Mouse (Mus musculus) kidney, adult 18-20 months (tissue): ENCODE measurements around the gene Vmn1r196.
"Not testable (repeated sequence)": the region's sequence is repeated elsewhere in the genome, so short reads cannot be mapped to it uniquely, and the experiment has no call there.

Experiments used
- DNase-seq: peaks from one replicate; pipeline ENCODE4 v3.0.0; 2021

Vmn1r196 gene

GRCm38 (mm10) chr13:22289620-22290019 is at the start of gene Vmn1r196:
TSS of gene Vmn1r196 (plus strand) at chr13:22289920.
- DNase-seq, result no peak

- DNase-seq, result no peak
Observed at GRCm38 (mm10) chr13:22243915-22244314, 45.8 kb upstream of the Vmn1r196 start, which contains the start of gene Vmn1r194. TSS of gene Vmn1r194 (plus strand) at chr13:22244215.

- not testable (repeated sequence) for DNase-seq
Observed at GRCm38 (mm10) chr13:22270222-22270621, 19.5 kb upstream of the Vmn1r196 start, which contains the start of gene Vmn1r195. TSS of gene Vmn1r195 (plus strand) at chr13:22270522.

- no peak for DNase-seq
Observed at GRCm38 (mm10) chr13:22271721-22272120, 18.0 kb upstream of the Vmn1r196 start.

- DNase-seq, result no peak
Observed at GRCm38 (mm10) chr13:22284578-22284977, 5.1 kb upstream of the Vmn1r196 start.

- DNase-seq, result not testable (repeated sequence)
Observed at GRCm38 (mm10) chr13:22308075-22308474, 18.4 kb downstream of the Vmn1r196 start.

- DNase-seq, result peak; percentile 4
Observed at GRCm38 (mm10) chr13:22315361-22315760, 25.6 kb downstream of the Vmn1r196 start.

- no peak for DNase-seq
Observed at GRCm38 (mm10) chr13:22317366-22317765, 27.6 kb downstream of the Vmn1r196 start.

- no peak for DNase-seq
Observed at GRCm38 (mm10) chr13:22320091-22320490, 30.4 kb downstream of the Vmn1r196 start.

GRCm38 (mm10) chr13:22324289-22324688 is 34.6 kb downstream of the Vmn1r196 start, which contains the start of gene Vmn1r197:
TSS of gene Vmn1r197 (plus strand) at chr13:22324589.
- DNase-seq, result no peak

- DNase-seq, result no peak
Observed at GRCm38 (mm10) chr13:22333269-22333668, 43.5 kb downstream of the Vmn1r196 start.

GRCm38 (mm10) chr13:22335565-22335964 is 45.8 kb downstream of the Vmn1r196 start:
- DNase-seq, result no peak
